13 mouse cellular contexts compared by ENCODE assay signal in genomic region chr11:60202710-60203638, GRCm38 (mm10). TPM values are rescaled to one million over a fixed set of nuclear protein-coding genes. Genes with fewer than 3 reads are reported as not detected.
DNase-seq lines count a peak whose midpoint lies in the region; ATAC-seq lines count a peak whose summit lies in the region.
"Had no signal": no experiment of that assay in that cellular context is flagged by ENCODE, and none has a peak within 500 bp of the region (broad histone marks: within the 10 kb centered on the region; RNA-seq: fewer than 3 reads in every experiment).

No protein-coding gene starts in this region.

- 86% methylated on average over 26 of the region's 26 CpGs for WGBS in neural tube, embryonic 12.5 days
- WGBS in hindbrain, embryonic 15.5 days: 64% methylated on average over 26 of the region's 26 CpGs

- no peaks in the 10 kb centered on the region for H3K27me3 ChIP-seq in neural tube, embryonic 12.5 days (replicated peaks)
- H3K27me3 ChIP-seq in hindbrain, embryonic 15.5 days: no peaks in the 10 kb centered on the region
- H3K27me3 ChIP-seq: embryonic facial prominence, embryonic 15.5 days had no signal

- no peak overlapping the region for H3K27ac ChIP-seq in neural tube, embryonic 12.5 days
- peak overlapping the region; percentile 63 for H3K27ac ChIP-seq in hindbrain, embryonic 15.5 days (replicated peaks)
- H3K27ac ChIP-seq: embryonic facial prominence, embryonic 15.5 days had no signal

- peak overlapping the region; percentile 29; the same call in 1 of the 2 replicates for H3K9ac ChIP-seq in neural tube, embryonic 12.5 days
- 0 out of 2 replicates have a peak overlapping the region, but pooled peaks have one; percentile 1 for H3K9ac ChIP-seq in hindbrain, embryonic 15.5 days
- H3K9ac ChIP-seq: embryonic facial prominence, embryonic 15.5 days had no signal

- peaks cover 46% of the 10 kb centered on the region for H3K4me1 ChIP-seq in neural tube, embryonic 12.5 days
- peaks cover 56% of the 10 kb centered on the region for H3K4me1 ChIP-seq in hindbrain, embryonic 15.5 days (replicated peaks)

- no peak overlapping the region for H3K4me2 ChIP-seq in neural tube, embryonic 12.5 days (replicated peaks)
- H3K4me2 ChIP-seq in hindbrain, embryonic 15.5 days: no peak overlapping the region
- H3K4me2 ChIP-seq: embryonic facial prominence, embryonic 15.5 days had no signal

- no peak for DNase-seq in neural tube, embryonic 10.5 days (ENCODE audit: extremely low spot score, low spot score)
- peak; percentile 57 for DNase-seq in cerebellum, postnatal 36 days
- DNase-seq in right cerebral cortex, adult 18-20 months: no peak
- DNase-seq in kidney, postnatal 36 days: no peak
- no peak for DNase-seq in adipocyte (ENCODE audit: low spot score)
- DNase-seq in heart, adult 9 months (ENCODE audit: low spot score in 2 of 2): no peak
- DNase-seq: gastrocnemius, postnatal 25 days; heart, postnatal 4 days; kidney, postnatal 14 days; lung, adult 2 months had no signal

- H3K9me3 ChIP-seq in neural tube, embryonic 12.5 days: no peaks in the 10 kb centered on the region
- no peaks in the 10 kb centered on the region for H3K9me3 ChIP-seq in hindbrain, embryonic 15.5 days
- H3K9me3 ChIP-seq: embryonic facial prominence, embryonic 15.5 days had no signal

- no peak for ATAC-seq in neural tube, embryonic 12.5 days (ENCODE audit: low FRiP score, low read depth)
- no peak for ATAC-seq in hindbrain, embryonic 15.5 days (ENCODE audit: low FRiP score, low read depth)

- H3K36me3 ChIP-seq in neural tube, embryonic 12.5 days: peaks cover 84% of the 10 kb centered on the region
- H3K36me3 ChIP-seq in hindbrain, embryonic 15.5 days: peaks cover 19% of the 10 kb centered on the region

- H3K4me3 ChIP-seq in neural tube, embryonic 12.5 days: no peak overlapping the region
- no peak overlapping the region for H3K4me3 ChIP-seq in hindbrain, embryonic 15.5 days
- H3K4me3 ChIP-seq: embryonic facial prominence, embryonic 15.5 days had no signal

RNA-seq across cellular contexts. Expression of gene Srebf1, which starts 19.4 kb away (rescaled TPM):
- polyA plus RNA-seq in neural tube, embryonic 12.5 days (2016; fragmentation: Nextera tagmentation; extraction: Ambion mirVana): 50.0 and 50.9 TPM in 2 replicates
- polyA plus RNA-seq in hindbrain, embryonic 15.5 days (2015; fragmentation: Nextera tagmentation; extraction: Ambion mirVana): 47.7 and 50.9 TPM in 2 replicates

Comparison
In these comparisons a context has a peak if more than half of its experiments do, and no peak if none do; other contexts are left out.
1. DNase-seq: peak in cerebellum, postnatal 36 days (2 of 2); none in neural tube, embryonic 10.5 days (single experiment), right cerebral cortex, adult 18-20 months (single experiment), kidney, postnatal 36 days (0 of 2), adipocyte (single experiment) and heart, adult 9 months (0 of 2).